Mouse (Mus musculus) heart, postnatal 36 days (tissue): ENCODE results near the gene Upf3a. TPM values are rescaled to one million over a fixed set of nuclear protein-coding genes. Genes with fewer than 3 reads are reported as not detected.
"Not testable (repeated sequence)": the region's sequence is repeated elsewhere in the genome, so short reads cannot be mapped to it uniquely, and the experiment has no call there.

Experiments
- DNase-seq, 2 experiments: peaks; one replicate each; pipeline ENCODE4 v3.0.0; 2021 to 2022
- intact Hi-C: fragments of 180-260 bp; cut with DNase I; formaldehyde crosslinking; loops from one replicate; pipeline ENCODE4 v1.15.1; 2025
- total RNA-seq, 2 experiments: library from RNA; stranded (reverse); gene quantifications; 2 replicates each; pipeline ENCODE4 v1.2.3; 2021

Upf3a gene
- total RNA-seq = 1 to 10 TPM; 7.9 to 8.3 TPM

GRCm38 (mm10) chr8:13785250-13785763 lies at the start of gene Upf3a:
Gene Upf3a (plus strand): TSS chr8:13785615.
- peak; percentile 88 to 90 for DNase-seq
- intact Hi-C loops = loop anchor here (2.0 to 10.0 kb wide), 2 partner anchors 27 to 501 kb away; partner anchors contain the start of genes Dcun1d2 and Tmco3

GRCm38 (mm10) chr8:13740323-13740770 lies 45.1 kb upstream of the Upf3a start:
- DNase-seq = peak; percentile 30 to 46
- intact Hi-C loops = no loop called here

GRCm38 (mm10) chr8:13740817-13741613 lies 44.4 kb upstream of the Upf3a start:
- intact Hi-C loops = no loop called here
- DNase-seq = no peak

GRCm38 (mm10) chr8:13746212-13746611 lies 39.2 kb upstream of the Upf3a start:
- intact Hi-C loops = not testable (repeated sequence)

GRCm38 (mm10) chr8:13747626-13748025 lies 37.8 kb upstream of the Upf3a start:
- intact Hi-C loops = no loop called here

More at GRCm38 (mm10) chr8:13746212-13746611, 39.2 kb upstream of the Upf3a start:
- not testable (repeated sequence) for DNase-seq

GRCm38 (mm10) chr8:13753680-13754079 lies 31.7 kb upstream of the Upf3a start:
- DNase-seq = peak; percentile 81 to 90
- intact Hi-C loops = loop anchor here (1.0 to 5.0 kb wide), 3 partner anchors 202 to 340 kb away; no protein-coding TSS in a partner anchor

More at GRCm38 (mm10) chr8:13747626-13748025, 37.8 kb upstream of the Upf3a start:
- DNase-seq = no peak

GRCm38 (mm10) chr8:13756480-13756879 lies 28.9 kb upstream of the Upf3a start:
- intact Hi-C loops = no loop called here
- no peak for DNase-seq

GRCm38 (mm10) chr8:13756982-13757804 lies 28.2 kb upstream of the Upf3a start, which contains the start of gene Cdc16:
Gene Cdc16 (plus strand): TSS chr8:13757676.
- DNase-seq = peak; percentile 91 to 93
- intact Hi-C loops = no loop called here

GRCm38 (mm10) chr8:13757805-13758727 lies 27.3 kb upstream of the Upf3a start:
- DNase-seq = peak; percentile 34 to 43
- intact Hi-C loops = loop anchor here (2.0 kb wide), 1 partner anchor 27 kb away; the partner anchor contains the start of gene Upf3a

GRCm38 (mm10) chr8:13769206-13769605 lies 16.2 kb upstream of the Upf3a start:
- intact Hi-C loops = no loop called here

GRCm38 (mm10) chr8:13780536-13780935 lies 4.9 kb upstream of the Upf3a start:
- no peak for DNase-seq
- intact Hi-C loops = loop anchor here (10.0 kb wide), 1 partner anchor 496 kb away; the partner anchor contains the start of genes Dcun1d2 and Tmco3

More at GRCm38 (mm10) chr8:13769206-13769605, 16.2 kb upstream of the Upf3a start:
- DNase-seq = no peak

GRCm38 (mm10) chr8:13785764-13786299 lies 417 bp downstream of the Upf3a start:
- peak; percentile 97 to 98 for DNase-seq
- intact Hi-C loops = loop anchor here (1.0 to 10.0 kb wide), 4 partner anchors 27 to 501 kb away; partner anchors contain the start of genes Dcun1d2 and Tmco3

- intact Hi-C loops = loop anchor here (5.0 to 10.0 kb wide), 2 partner anchors 98 to 505 kb away; partner anchors contain the start of genes Dcun1d2 and Tmco3
- no peak for DNase-seq
Measured at GRCm38 (mm10) chr8:13789606-13790005, 4.2 kb downstream of the Upf3a start.

GRCm38 (mm10) chr8:13793097-13793745 lies 7.8 kb downstream of the Upf3a start:
- no peak for DNase-seq
- intact Hi-C loops = loop anchor here (5.0 kb wide), 1 partner anchor 94 kb away; no protein-coding TSS in a partner anchor

- intact Hi-C loops = loop anchor here (5.0 kb wide), 1 partner anchor 94 kb away; no protein-coding TSS in a partner anchor
Measured at GRCm38 (mm10) chr8:13793746-13794101, 8.3 kb downstream of the Upf3a start.

GRCm38 (mm10) chr8:13797676-13798075 lies 12.3 kb downstream of the Upf3a start:
- intact Hi-C loops = no loop called here
- DNase-seq = no peak

More at GRCm38 (mm10) chr8:13793746-13794101, 8.3 kb downstream of the Upf3a start:
- DNase-seq = no peak

GRCm38 (mm10) chr8:13799566-13799965 lies 14.2 kb downstream of the Upf3a start:
- intact Hi-C loops = no loop called here
- DNase-seq = no peak

GRCm38 (mm10) chr8:13828598-13829172 lies 43.3 kb downstream of the Upf3a start:
- no peak for DNase-seq
- intact Hi-C loops = no loop called here
